Mouse (Mus musculus): ENCODE results near the gene Gm20388.

GRCm38 (mm10) chr8:122069281-122069680 is 2158.6 kb downstream of the Gm20388 start:
- no peak for TF ChIP-seq TAL1 (IDR thresholded peaks at IDR 0.05; ENCODE audit: low read length)
- no peak for TF ChIP-seq GATA1 (IDR thresholded peaks at IDR 0.05; ENCODE audit: low read length)

Data from erythroblast, embryonic 14.5 days (primary cell).